Mouse (Mus musculus) fibroblast of lung, adult 2 months (primary cell): ENCODE measurements around the gene Igf2bp1.

ENCODE experiments used
- DNase-seq: peaks from one replicate; pipeline ENCODE4 v3.0.0-alpha.2; 2011; ENCODE audit warnings: low read depth

The Igf2bp1 gene

GRCm38 (mm10) chr11:96005403-96006271 lies at the start of gene Igf2bp1:
Gene Igf2bp1 (minus strand): TSS chr11:96005940.
- no peak for DNase-seq

DNA sequence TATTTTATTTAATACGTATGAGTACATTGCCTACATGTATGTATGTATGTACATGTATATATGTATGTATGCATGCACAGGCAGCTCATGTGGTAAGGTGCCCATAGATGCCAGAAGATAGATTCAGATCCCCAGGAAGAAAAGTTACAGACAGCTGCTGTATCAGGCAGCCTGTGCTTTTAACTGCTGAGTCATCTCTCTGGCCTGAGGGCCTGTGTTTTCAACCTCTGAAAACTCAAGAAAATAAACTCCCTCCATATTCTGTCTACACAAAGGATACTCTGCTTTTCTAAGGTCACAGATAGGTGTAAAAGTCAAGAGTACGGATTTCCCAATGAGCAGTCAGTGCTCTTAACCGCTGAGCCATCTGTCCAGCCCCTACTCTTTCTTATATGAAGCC lies 45.1 kb upstream of the Igf2bp1 start:
- DNase-seq: no peak

GRCm38 (mm10) chr11:96049939-96050338 lies 44.2 kb upstream of the Igf2bp1 start:
- DNase-seq: no peak

DNA sequence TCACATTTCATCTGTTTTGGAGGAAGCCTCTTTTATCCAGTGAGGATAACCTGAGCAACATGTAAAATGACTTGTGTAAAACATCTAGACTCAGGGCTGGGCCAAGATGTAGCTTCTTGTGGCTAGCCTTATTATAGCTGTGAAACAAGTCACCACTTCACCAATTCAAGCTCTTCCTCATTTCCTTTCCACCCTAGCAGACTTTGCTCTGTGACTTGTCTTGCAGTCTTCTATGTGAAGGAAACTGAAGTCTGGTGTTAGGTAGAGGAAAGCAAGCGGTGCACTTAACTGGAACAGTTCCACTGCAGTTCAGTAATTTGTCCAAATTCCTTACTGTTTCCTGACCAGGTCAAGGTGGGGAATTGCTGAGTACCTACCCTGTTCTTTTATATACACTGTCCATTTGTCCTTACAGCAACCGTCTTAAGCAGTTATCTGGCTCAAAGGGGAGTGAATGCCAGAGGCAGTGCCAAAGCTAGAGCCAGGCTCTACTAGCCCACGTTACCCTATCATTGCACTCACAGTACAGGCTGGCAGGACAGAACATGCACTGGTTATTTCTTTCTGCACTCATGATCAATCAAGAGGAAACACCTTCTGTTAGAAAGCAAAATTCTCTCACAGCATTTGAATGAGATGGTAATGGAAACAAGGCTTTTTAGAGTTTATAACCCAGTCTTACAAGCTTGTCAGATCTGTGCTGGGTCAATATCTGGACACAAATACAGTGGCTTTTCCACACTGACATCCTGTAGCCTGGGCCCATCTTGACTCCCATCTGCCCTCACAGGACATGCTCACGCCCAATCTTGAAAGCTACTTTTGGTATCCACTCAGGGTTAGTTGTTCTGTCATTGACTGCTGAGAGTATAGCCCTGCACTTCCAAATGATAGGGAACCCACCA lies 42.0 kb upstream of the Igf2bp1 start:
- no peak for DNase-seq

GRCm38 (mm10) chr11:96046793-96047192 lies 41.1 kb upstream of the Igf2bp1 start:
- no peak for DNase-seq

GRCm38 (mm10) chr11:96046028-96046427 lies 40.3 kb upstream of the Igf2bp1 start:
- no peak for DNase-seq

GRCm38 (mm10) chr11:96044803-96045567 lies 39.2 kb upstream of the Igf2bp1 start:
- DNase-seq: no peak

DNA sequence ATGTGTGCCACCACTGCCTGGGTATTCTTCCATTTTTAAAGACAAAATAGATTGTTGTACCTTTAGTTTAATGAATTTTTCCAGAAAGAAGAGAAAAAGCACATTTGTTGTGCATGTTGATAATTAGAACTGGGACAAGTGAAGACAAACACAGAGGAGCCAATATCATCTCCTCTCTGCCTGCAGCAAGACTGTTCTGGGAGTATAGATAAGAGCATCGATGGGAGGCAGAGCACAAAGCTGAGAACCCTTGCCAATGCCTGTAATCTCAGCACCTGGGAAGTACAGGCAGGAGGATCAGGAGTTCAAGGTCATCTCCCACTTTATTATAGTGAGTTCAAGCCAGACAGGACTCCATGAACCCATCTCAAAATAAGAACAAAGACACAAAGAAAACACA lies 32.8 kb upstream of the Igf2bp1 start:
- no peak for DNase-seq

GRCm38 (mm10) chr11:96037499-96037898 lies 31.8 kb upstream of the Igf2bp1 start:
- no peak for DNase-seq

DNA sequence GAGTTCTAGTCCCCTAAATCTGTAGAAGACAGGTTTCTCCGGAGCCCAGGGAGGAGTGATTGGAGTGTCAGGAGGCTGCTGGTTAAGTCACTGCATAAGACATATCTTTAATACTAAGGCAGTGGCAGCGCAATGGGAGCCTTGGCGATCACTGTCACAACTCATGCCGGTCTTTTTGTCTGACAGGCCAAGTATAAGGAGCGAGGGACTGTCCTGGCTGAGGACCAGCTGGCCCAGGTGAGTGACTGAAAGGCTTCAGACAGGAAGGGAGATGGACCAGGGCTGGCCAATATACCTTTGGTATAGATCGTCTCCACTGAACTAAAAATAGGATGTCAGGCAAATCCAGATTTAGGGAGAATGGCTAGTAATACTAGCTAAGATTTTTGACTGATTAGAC lies 29.4 kb upstream of the Igf2bp1 start:
- no peak for DNase-seq

DNA sequence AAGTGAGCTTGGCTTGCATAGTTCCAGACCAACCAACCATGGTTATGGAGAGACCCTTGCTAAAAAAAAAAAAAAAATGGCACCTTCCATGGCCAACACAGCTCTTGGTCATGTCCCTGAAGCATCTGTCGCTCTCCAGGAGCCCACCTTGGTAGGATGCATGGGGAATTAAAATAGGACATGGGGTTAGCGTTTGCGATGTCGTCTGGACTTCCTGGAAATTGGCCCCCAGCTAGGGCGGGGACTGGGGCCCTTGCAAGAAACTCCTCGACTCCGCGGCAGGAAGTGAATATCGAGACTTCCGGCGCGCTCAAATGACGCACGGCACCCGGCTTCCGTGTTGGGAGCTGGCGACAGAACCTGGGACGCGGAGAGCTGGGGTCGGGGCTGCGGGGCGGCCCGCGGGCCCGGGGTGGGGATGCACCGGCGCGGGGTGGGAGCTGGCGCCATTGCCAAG lies 28.9 kb upstream of the Igf2bp1 start, which contains the start of gene Snf8:
Snf8 (plus strand) TSS at position 290 of the 457 bp plus-strand sequence.
- peak; percentile 66 for DNase-seq

DNA sequence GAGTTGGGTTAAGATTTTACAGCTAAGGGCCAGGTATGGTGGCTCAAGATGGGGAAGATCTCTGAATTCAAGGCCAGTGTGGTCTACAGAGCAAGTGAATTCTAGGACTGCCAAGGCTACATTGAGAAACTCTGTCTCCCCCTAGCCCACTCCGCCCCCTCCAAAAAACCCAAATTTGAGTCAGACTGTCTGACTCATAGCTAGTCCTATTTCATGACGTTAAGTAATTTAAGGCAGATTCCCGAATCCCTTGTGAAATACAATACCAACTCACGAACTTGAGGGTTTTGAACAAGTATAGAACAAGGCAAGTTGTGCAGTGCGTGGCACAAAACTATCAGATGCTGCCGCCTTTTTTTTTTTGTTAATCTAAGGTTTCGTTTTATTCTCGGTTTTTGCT lies 28.4 kb upstream of the Igf2bp1 start:
- no peak for DNase-seq

DNA sequence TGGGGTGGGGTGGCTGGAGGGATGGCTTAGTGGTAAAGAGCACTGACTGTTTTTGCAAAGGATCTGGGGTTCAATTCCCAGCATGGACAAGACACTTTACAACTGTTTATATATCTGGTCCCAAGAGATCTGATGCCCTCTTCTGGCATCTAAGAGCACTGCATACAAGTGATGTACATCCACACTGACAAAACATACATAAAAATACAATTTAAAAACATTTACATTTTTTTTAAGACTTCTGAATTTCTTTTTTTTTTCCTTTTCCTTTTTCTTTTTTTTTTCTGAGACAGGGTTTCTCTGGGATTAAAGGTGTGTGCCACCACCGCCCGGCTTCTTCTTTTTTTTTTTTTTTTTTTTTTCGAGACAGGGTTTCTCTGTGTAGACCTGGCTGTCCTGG lies 27.5 kb upstream of the Igf2bp1 start:
- DNase-seq: no peak

DNA sequence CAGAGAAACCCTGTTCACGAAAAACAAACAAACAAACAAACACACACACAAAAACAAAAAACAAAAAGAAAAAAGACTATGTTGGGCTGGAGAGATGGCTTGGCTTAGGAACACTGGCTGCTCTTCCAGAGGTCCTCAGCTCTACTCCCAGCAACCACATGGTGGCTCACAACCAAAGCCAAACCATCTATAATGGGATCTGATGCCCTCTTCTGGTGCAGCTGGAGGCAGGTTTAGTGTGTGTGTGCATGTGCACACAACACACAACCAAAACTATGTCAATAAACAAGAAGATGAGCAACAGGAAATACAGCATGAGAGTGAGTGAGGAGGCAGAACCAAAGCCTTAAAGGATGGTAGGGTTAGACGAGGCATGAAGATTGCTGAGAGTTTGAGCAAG lies 26.0 kb upstream of the Igf2bp1 start:
- no peak for DNase-seq

DNA sequence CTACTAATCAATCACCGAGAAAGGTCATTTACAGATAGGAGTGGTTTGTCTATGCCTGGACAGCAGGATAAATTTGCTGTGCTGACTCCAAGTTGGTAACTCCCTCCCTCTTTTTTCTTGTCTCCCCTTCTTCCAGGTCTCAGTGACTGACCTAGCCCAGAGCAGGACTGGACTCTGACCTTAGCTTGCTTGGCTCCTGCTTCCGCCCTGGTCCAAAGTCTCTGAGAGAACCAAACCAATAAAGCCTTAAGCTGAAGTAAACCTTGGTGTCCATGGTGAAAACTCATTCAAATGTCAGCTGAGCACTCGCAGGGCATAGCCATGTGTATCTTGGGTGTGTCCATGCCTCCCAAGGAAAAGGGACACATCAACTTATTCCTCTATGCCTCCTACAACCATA lies 24.8 kb upstream of the Igf2bp1 start:
- no peak for DNase-seq

- no peak for DNase-seq
Measured at GRCm38 (mm10) chr11:96028130-96028529, 22.4 kb upstream of the Igf2bp1 start.

DNA sequence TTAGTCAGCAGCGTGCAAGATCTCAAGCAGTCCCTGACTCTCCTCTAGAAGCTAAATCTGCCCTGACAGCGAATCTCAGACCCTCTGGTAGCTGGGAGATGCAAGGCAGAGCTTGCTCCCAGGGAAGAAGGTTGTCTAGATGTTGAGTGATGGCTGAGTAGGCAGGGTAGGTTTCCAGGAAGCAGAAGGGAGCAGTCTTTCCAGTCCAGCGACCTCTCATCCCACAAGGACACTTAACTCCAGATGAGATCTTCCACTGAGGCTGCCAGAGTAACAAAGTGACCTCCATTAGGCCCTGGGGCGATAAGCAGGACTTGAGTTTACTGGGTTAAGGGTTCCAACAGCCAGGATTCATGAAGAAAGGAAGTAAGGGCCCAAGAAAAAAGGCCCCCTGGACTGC lies 14.9 kb upstream of the Igf2bp1 start:
- no peak for DNase-seq

DNA sequence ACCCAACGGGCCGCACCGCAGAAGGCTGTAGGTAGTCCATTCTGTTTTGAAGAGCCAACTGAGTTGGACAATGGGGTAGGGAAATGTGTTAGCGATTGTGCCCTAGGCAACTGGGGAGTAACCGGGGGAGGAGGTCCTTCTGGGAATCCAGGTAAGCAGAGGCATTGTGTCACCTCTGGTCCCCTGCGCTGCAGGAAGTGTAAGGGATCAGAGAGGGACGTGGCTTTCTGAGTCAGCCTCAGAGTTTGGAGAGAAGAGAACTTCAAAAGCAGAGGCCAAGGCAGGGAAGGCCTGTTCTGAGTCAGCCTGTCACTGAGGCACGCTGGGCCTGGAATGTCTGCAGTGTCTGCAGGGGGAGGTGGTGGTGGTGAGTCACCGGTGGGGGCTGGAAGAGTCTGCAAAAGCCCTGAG lies 12.2 kb upstream of the Igf2bp1 start:
- peak; percentile 70 for DNase-seq

DNA sequence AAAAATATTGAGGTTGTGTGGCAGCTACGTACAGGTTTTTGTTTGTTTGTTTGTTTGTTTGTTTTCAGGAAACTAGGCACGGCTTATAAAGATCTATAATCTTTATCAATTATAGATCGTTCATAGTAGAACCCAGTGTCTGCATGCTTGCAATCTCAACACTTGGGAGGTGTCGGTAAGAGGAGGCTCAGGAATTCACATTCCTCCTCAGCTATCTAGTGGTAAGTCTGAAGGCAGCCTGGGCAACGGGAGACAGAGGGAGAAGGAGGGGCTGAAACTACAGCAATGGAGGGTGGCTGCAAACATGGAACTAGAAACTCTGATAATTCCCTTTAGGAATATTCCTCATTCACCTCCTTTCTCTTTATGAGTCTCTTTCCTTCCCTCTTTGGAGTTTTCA lies 9.7 kb upstream of the Igf2bp1 start:
- no peak for DNase-seq

DNA sequence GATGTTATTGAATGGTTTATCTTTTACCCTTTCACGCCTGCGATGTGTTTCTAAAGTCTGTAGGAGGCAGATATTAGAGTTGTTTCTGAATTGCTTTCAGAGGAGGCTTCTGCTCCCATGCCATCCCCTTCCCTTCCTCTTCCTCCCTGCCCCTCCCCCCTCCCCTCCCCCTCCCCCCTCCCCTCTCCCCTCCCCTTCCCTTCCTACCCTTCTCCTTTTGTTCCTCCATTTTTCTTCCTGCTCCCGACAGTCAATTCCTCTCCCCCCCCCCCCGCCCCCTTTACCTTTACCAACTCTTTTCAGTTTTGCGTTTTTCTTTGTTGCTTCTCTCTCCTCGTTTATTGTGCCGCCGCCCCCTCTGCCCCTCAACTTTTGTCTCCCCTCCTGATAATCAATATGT lies 6.2 kb upstream of the Igf2bp1 start:
- no peak for DNase-seq

DNA sequence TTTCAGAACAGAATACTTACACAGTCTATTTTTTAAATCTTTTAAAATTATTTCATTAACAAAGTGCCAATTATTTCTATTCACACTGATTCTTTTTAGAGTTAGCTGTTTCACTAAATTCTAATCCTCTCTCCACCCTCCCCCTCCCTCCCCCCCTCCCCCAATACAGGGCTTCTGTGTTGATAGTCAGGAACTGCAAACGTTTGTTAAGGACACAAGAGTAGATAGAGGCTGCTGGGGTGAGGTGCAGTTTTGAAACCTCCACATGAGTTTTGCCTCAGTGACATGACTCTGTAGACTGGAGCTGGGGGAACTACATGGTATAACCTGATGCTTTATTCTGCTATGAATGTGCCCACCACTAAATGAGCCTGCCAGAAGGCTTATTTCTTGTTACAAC lies 3.1 kb upstream of the Igf2bp1 start:
- no peak for DNase-seq
